Mouse (Mus musculus) thymus, adult 18-20 months (tissue): ENCODE data around the gene Mettl7b.

ENCODE experiments used
- DNase-seq, 2 experiments: peaks; one replicate each; pipeline ENCODE4 v3.0.0; 2022; ENCODE audit warnings: mixed read lengths in 2 of 2

Gene Mettl7b

DNA sequence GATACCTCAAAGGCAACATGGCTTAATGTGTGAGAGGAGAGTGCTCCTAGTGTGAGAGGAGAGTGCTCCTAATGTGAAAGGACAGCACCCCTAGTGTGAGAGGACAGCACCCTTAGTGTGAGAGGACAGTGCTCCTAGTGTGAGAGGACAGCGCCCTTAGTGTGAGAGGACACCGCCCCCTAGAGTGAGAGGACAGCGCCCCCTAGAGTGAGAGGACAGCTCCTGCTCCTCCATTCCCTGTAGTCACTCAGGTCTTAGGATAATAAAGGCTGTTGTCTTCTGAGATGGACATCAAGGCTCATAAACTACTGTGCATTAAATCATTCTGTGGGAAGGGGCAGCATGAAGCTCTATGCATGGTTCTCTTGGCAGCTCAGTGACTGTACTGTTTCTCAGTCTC lies 15.1 kb downstream of the Mettl7b start:
- no peak for DNase-seq

DNA sequence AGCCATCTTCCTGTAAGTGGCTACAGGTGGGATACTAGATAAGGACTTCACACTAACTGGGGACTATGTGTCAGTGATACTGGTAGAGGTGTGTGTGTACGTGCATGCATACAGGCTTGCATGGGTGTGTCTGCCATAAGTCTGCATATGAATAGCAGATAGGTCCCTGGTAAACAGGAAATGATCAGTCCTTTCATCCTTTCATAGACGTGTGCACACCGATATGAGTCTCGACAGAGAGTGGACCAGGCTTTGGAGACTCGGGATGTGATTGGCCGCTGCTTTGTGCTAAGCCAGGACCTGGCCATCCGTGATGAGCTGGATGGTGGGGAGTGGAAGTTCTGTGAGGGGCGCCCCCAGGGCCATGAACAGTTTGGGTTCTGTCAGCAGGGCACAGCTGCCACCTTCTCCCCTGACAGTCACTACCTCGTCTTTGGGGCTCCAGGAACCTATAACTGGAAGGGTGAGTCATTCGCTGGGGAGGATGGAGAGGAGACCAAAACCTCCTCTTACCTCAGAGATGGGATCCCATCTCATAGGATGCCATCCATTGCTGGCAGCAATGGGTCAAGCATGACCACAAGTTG lies 20.2 kb downstream of the Mettl7b start:
- DNase-seq: no peak

DNA sequence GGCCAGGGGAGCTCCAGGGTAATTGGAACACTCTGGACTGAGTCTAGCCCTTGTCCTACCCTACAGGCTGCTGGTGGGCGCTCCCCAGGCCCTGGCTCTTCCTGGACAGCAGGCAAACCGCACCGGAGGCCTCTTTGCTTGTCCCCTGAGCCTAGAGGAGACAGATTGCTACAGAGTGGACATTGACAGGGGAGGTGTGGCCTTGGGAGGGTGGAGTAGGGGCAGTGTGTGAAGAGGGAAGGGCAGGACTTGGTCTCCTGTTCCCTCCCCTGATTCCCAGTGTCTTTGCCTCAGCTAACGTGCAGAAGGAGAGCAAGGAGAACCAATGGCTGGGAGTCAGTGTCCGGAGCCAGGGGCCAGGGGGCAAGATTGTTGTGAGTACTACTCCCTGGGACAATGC lies 21.8 kb downstream of the Mettl7b start:
- DNase-seq: no peak

DNA sequence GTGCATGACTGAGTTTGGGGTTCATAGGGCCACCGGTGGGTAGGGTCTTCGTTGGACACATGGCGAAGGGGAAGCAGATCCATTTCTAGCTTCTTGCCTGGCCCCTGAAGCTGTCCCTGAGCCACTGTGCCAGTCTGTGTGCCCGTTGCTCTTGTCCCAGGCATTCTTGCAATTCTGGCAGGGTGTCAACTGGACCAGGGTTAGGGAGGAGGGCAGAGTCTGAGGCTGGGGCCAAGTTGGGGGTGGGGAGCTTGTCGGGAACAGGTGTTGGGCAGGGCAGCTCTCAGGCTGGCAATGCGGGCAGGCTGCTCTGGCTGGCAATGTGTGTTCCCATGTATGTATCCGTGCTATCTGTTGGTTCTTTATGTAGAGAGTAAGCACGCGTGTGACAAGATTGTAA lies 22.3 kb downstream of the Mettl7b start:
- DNase-seq: no peak

- DNase-seq: no peak
Observed at GRCm38 (mm10) chr10:128937756-128938390, 22.9 kb downstream of the Mettl7b start.

GRCm38 (mm10) chr10:128935826-128936440 lies 24.9 kb downstream of the Mettl7b start:
- no peak for DNase-seq

DNA sequence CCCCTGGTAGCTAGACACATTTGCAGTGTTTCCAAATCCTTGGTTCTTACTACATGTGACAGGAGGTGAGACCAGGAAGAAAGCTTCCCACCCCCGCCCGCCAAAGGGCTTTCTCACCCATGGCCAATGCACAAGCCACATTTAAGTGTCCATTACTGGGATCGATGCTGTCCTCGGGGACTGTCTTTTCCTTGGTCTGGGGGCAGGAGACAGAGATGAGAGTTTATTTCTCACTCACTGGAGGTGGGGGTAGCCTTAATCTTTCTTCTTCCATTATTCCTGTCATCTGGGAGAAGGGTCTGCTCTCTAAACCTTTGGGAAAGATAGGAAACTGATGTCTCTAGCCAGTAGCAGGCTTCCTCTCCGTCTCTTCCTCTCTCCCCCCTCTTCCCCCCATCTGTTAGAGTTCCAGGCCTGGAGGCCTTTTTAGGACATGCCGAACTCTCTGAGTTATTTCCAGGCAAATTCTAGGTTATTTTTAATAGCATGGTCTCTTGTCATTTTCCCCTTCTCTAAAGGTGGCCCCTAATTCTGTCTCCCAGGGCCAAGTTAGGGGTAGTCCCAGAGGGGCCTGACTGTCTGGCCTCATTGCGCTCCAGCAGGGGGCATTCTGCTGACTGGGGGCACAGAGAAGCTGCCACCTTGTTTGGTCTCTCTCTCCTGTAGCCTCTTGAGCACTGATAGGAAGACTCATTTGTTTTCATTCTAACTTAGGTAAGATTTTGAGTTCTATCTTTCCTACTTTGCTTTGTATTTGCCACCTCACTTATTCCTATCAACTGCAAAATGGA lies 25.6 kb downstream of the Mettl7b start:
- no peak for DNase-seq

GRCm38 (mm10) chr10:128933976-128934721 lies 26.6 kb downstream of the Mettl7b start:
- DNase-seq: no peak

GRCm38 (mm10) chr10:128933574-128933973 lies 27.2 kb downstream of the Mettl7b start, which contains the start of gene Itga7:
TSS of gene Itga7 (plus strand) at chr10:128933818.
- DNase-seq: no peak

DNA sequence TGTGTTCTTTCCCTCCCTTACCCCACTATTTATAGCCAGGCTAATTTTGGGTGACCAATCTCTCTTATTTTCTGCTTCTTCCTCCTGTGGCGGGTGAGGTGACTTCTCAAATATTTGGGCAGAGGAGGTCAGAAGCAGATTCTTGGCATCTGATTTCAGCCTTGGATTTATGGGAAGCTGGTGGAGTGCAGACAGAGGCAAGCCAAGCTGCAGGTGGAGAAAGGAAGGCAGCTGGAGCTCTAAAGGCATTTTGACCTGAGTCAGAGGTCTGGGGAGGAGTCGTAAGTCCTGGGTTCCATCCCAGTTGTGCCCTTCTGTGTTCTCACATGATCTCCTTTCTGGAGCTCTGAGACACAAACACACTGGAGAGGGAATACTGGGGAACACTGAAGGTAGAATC lies 29.3 kb downstream of the Mettl7b start:
- no peak for DNase-seq

DNA sequence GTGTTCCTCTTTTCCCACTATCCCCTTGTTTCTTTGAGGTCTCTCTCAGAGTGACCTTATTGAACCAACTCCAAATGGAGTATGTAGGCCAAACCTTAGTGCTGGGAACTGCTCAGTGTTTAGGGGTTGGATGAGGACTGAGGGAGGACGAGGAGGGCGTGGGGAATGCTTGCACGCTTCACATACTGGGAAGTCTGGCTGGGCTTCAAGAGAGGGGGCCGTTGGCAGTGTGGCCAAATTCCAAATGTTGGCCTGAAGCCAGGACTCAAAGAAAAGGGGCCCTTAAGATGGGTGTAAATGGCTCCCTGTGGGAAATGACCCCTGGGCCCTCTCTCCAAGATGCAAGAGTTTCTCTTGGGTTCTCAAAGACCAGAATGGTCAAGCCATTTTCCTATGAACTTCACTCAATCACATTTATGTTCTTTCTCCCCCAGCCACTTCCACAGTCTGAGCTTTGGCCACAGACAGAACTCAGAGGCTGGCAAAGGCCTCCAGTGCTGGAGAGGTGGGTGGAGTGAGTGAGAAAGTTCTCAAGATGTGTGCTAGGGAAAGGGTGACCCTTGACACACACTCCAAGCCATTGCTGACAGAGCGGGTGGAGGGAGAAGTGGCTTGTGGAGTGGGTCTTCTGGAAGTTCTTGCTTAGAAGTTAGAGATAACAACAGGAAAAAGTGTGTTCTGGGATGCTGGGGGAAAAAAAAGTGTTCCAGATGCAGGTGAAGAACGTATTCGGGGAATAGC lies 31.0 kb downstream of the Mettl7b start:
- DNase-seq: no peak

DNA sequence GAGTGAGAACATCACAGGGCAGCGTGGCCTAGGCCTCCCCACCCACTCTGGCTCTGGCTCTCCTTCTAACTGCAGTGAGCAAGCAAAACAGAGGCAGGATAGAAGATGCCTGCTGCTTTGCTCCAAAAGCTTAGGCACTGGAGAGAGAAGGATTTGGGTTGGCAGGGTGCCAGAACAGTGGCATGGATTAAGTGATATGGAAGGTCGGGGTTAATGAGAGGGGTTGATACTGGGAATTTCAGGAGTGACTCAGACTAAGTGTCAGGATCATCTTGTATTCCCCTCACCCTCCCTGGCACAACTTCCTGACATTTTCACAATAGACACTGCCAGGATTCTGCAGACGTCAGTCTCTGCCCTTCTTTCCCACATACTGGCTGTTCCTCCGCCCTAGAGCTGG lies 32.4 kb downstream of the Mettl7b start:
- no peak for DNase-seq

GRCm38 (mm10) chr10:128923935-128924334 lies 36.9 kb downstream of the Mettl7b start, which contains the start of gene Bloc1s1:
TSS of gene Bloc1s1 (minus strand) at chr10:128924035.
- no peak for DNase-seq

GRCm38 (mm10) chr10:128923013-128923691 lies 37.6 kb downstream of the Mettl7b start:
- DNase-seq: peak; percentile 88 to 89

- DNase-seq: no peak
Observed at GRCm38 (mm10) chr10:128922822-128923012, 38.1 kb downstream of the Mettl7b start, which contains the start of gene Rdh5. TSS of gene Rdh5 (minus strand) at chr10:128922888.

DNA sequence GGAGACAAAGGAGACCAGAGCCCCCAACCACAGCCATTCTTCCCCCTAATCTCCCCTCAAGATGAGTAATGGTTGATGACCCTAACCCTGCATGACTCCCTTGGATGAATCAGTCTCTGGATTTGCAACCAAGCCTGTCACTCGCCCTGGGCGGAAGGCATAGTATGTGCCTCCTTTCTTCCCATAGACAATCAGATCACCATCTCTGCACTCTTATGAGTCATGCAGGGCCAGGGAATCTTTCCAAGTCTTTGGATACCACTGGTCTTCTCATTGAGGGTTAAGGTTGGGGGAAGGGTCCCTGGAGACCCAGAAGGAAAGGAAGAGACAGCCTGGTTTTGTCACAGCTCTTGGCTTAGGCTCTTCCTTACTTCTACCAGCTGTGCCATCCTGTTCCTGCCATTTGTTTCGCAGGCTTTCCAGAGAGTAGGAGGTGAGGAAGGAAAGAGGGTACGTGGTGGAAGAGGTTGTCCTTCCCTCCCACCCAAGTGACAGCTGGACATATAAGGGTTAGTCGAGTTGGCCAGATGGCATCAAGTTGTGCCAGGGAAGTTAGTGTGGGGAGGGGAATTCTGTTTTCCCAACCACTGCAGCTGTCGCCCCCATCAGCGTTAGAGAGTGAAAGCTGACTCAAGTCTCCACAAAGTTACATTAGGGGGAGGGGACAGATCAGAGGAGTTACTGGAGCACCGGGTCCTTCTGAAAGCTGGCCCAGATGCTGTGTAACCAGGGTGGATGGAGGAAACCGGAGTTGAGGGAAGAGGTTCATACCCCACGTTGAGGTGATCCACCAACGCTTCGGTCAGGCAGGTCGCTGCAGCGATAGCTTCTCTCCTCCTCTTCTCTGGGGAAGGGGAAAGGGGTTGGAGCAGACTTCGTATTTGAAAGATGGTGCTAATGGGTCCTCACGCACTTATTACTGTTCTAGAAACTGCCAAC lies 38.6 kb downstream of the Mettl7b start:
- DNase-seq: no peak

DNA sequence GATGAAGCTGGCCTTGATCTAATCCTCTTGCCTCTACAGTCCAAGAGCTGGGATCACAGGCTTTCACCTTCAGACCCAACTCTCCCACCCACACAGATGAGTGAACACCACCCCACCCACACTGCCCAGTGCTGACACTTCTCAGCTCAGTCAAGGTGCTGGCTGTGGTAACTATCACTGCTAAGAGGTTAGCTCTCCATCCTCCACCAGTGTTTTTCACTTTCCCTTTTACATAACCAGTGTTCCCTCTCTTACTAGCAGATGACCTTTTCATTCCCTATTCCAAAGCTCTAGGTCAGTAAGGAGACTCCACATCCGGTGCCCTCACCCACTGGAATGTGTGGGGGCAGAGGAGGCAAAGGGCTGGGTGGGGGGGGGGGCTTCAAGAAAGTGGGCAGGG lies 39.5 kb downstream of the Mettl7b start:
- DNase-seq: no peak

GRCm38 (mm10) chr10:128920736-128921161 lies 40.0 kb downstream of the Mettl7b start:
- no peak for DNase-seq

GRCm38 (mm10) chr10:128919966-128920365 lies 40.8 kb downstream of the Mettl7b start:
- DNase-seq: no peak

- DNase-seq: no peak
Observed at GRCm38 (mm10) chr10:128919203-128919631, 41.6 kb downstream of the Mettl7b start.
